Mouse (Mus musculus) cerebellum, adult 2 months (tissue): ENCODE measurements around the gene Apol7a. TPM values are rescaled to one million over a fixed set of nuclear protein-coding genes. Genes with fewer than 3 reads are reported as not detected.
A peak's percentile ranks its signal among the peaks of the same experiment; 100 is the strongest.

ENCODE experiments used
- DNase-seq, 2 experiments: peaks; one replicate each; pipeline ENCODE4 v3.0.0; 2021
- H3K27ac ChIP-seq: fragments of 200-500 bp; 2 replicates; pipeline ENCODE4 v1.5.1; 2012; ENCODE audit warnings: low read length, control low read depth, inconsistent platforms; ENCODE audit not compliant: insufficient read depth
- H3K27me3 ChIP-seq: fragments of 200-500 bp; 2 replicates; pipeline ENCODE4 v1.6.1; 2012; ENCODE audit warnings: inconsistent platforms, mild to moderate bottlenecking, low read length, moderate library complexity; ENCODE audit not compliant: control insufficient read depth, insufficient read depth
- H3K4me1 ChIP-seq: fragments of 200-500 bp; 2 replicates; pipeline ENCODE4 v1.6.1; 2011; ENCODE audit warnings: low read length; ENCODE audit not compliant: control insufficient read depth, insufficient read depth
- H3K4me3 ChIP-seq: fragments of 200-500 bp; replicated peaks from 2 replicates; pipeline ENCODE3; 2011; ENCODE audit warnings: mild to moderate bottlenecking, low read depth, low read length, control low read depth; ENCODE audit not compliant: insufficient read depth
- CTCF ChIP-seq: fragments of 200-500 bp; IDR thresholded peaks from 2 replicates; pipeline ENCODE4 v1.5.1; 2011; ENCODE audit warnings: low read depth, mild to moderate bottlenecking, control low read depth, low read length, moderate library complexity, borderline replicate concordance; ENCODE audit not compliant: insufficient read depth
- POLR2A ChIP-seq: fragments of 200-500 bp; IDR thresholded peaks from 2 replicates; pipeline ENCODE4 v1.6.1; 2011; ENCODE audit warnings: low read length, control low read depth, borderline replicate concordance; ENCODE audit not compliant: insufficient read depth
- WGBS: fragments of 180-500 bp; shearing (Covaris S2); methylation state at CpG from one replicate; pipeline ENCODE4 v1.1.7; 2018; 5-methylcytosine and 5-hydroxymethylcytosine counted together
- polyA plus RNA-seq: library from polyadenylated mRNA; depleted of rRNA; stranded (reverse); fragments of >200 nt; gene quantifications from 2 replicates; pipeline ENCODE4 v1.2.3, GENCODE M21; 2012

Apol7a gene
- polyA plus RNA-seq, 1 experiment, result 0.07 TPM

DNA sequence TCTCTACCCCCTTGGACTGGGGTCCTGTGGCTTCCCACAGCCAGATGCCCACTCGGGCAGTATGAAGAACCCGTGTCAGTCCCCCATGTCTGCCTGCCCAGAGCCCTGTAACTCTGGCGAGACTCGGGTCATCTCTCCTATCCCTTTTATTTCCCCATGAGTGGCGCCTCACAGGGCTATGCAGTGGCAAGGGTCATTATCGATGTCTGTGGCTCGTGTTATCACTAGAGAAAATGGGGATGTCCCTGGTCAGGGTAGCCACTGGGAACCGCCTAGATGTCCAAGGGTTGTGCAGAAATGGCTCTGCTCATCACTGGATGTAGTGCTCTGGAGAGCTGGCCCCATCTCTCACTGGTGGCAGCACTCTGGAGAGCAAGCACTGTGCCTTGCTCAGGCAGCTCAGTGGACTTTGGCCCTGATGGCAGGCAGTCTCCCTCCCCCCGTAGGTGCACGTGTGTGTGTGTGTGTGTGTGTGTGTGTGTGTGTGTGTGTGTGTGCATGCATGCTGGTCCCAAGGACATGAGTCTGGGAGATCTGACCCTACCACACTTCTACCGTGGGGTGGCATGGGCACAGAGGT, 16.5 kb downstream of the Apol7a start:
- H3K27me3 ChIP-seq, result no peaks in the 10 kb centered on the region
- WGBS, result 87% methylated on average over 11 of the region's 11 CpGs
- no peak for DNase-seq
- H3K4me3 ChIP-seq, result no peak overlapping the region
- no peak for TF ChIP-seq CTCF
- TF ChIP-seq POLR2A, result no peak
- H3K4me1 ChIP-seq, result no peaks in the 10 kb centered on the region; the same call in 1 of the 2 replicates
- H3K27ac ChIP-seq, result no peak overlapping the region

DNA sequence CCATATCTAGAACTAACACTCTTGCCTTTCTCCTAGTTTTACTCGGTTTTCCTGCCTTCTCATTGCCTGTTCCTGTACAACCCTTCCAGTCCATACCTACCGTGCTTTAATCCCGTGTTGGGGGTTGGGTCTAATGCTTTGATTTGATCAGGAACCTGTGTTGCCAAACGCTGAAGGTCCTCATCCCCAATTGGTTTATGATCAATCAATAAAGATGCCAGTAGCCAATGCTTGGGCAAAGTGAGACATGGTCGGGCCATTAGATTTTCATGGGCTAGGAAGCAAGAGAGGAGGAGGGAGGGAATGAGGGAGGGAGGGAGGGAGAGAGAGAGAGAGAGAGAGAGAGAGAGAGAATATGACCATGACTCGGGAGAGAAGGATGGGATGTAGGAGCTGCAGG, 17.4 kb downstream of the Apol7a start:
- Histone ChIP-seq H3K27me3 (no peaks in the 10 kb centered on the region), H3K4me3 (no peak overlapping the region), H3K4me1 (no peaks in the 10 kb centered on the region; the same call in 1 of the 2 replicates), H3K27ac (no peak overlapping the region)
- no peak for DNase-seq
- no peak for TF ChIP-seq CTCF
- TF ChIP-seq POLR2A, result no peak
- 89% methylated on average over 6 of the region's 6 CpGs for WGBS

DNA sequence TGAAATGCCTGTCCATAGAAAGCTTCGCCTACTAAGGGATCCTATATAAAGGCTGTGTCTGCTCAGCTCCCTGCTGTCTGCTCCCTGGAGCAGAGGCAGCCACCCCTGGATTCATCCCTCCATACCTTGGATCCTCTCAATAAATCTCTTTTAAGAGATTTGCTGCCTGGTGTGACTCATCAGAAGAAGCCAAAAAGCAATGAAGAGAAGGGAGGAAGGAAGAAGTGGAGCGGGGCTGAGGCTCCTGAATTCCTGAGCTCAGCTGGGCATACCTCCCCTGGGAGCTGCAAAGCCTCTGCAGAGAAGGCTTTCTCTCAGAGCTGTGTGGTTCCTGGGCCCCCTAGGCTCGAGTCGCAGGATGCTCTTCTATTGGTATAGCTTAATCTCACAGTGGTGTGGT, 19.0 kb downstream of the Apol7a start:
- Histone ChIP-seq H3K27ac (no peak overlapping the region), H3K4me3 (no peak overlapping the region), H3K27me3 (no peaks in the 10 kb centered on the region), H3K4me1 (no peaks in the 10 kb centered on the region; the same call in 1 of the 2 replicates)
- 49% methylated on average over 4 of the region's 4 CpGs for WGBS
- TF ChIP-seq POLR2A, result no peak
- TF ChIP-seq CTCF, result no peak
- no peak for DNase-seq

DNA sequence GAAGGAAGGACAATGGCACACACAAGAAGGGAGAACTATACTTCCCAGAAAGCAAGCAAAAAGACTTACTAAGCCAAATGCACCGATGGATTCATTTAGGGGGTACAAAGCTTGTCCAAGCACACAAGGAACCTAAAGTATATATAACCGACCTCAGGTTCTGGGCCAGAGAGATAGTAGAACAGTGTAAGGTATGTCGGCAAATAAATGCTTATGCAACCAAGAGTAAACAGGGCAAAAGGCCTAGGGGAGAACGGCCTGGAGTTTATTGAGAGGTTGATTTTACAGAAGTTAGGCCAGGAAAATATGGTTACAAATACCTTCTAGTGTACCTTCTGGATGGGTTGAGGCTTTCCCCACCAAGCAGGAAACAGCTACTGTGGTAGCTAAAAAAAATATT, 21.5 kb downstream of the Apol7a start:
- TF ChIP-seq POLR2A, result no peak
- TF ChIP-seq CTCF, result no peak
- no peaks in the 10 kb centered on the region for H3K4me1 ChIP-seq
- H3K4me3 ChIP-seq, result no peak overlapping the region
- no peaks in the 10 kb centered on the region for H3K27me3 ChIP-seq
- no peak for DNase-seq
- WGBS, result 94% methylated on average over 4 of the region's 4 CpGs
- H3K27ac ChIP-seq, result no peak overlapping the region

DNA sequence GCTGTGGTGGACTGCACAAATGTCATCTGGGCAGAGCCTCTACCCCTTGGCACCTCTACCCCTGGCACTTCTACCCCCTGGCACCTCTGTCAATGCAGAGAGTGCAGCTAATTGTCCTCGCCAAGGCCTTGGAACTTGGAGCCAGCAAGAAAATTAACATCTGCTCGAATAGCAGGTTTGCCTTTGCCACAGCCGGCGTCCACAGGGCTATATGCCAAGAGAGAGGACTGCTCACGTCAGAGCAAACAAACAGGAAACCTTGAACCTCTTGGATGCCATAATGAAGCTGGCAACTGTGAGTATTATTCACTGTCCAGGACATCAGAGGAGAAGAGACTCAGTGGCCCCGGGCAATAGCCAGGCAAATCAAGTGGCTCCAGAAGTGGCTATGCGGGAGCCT, 22.0 kb downstream of the Apol7a start:
- Histone ChIP-seq H3K4me1 (no peaks in the 10 kb centered on the region), H3K27me3 (no peaks in the 10 kb centered on the region), H3K4me3 (no peak overlapping the region), H3K27ac (no peak overlapping the region)
- peak; percentile 24 to 49 for DNase-seq
- WGBS, result 16% methylated on average over 7 of the region's 7 CpGs
- TF ChIP-seq CTCF (no peak), POLR2A (no peak)

DNA sequence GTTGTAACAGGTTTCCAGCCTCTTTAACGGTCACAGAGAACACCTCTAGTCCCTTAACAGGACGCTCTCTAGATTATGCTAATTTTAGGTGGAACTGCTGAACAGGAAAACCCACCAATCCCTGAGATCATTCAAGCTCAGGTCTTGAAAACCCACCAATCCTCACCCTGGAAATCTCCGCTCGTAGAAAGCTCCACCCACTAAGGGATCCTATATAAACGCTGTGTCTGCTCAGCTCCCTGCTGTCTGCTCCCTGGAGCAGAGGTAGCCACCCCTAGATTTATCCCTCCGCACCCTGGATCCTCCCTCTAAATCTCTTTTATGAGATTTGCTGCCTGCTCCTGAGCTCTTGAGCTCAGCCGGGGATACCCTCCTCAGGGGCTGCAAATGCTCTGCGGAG, 28.3 kb downstream of the Apol7a start:
- 88% methylated on average over 8 of the region's 8 CpGs for WGBS
- no peak for DNase-seq
- TF ChIP-seq CTCF (no peak), POLR2A (no peak)
- Histone ChIP-seq H3K4me3 (no peak overlapping the region), H3K27ac (no peak overlapping the region), H3K4me1 (peaks cover 11% of the 10 kb centered on the region), H3K27me3 (no peaks in the 10 kb centered on the region)

DNA sequence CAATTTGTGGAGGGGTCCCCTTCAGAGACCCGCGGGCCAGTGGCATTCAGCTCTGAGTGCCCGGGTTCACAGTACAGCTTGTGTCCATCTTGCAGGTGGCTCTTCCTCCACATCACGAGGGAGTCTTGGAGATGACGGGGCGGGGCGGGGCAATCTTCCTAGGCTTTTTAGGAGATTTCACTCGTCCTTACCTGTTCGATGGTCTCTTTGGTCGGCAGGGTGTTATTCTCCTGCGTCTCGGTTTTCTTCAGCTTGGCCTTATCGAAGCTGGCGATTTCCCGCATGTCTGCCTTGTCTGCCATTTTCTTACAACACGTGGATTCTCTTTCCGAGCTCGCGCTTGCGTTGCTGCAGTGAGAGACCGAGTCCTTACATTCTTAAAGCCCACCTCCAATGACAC, 28.9 kb downstream of the Apol7a start:
- Histone ChIP-seq H3K27ac (no peak overlapping the region), H3K27me3 (no peaks in the 10 kb centered on the region), H3K4me3 (no peak overlapping the region), H3K4me1 (peaks cover 13% of the 10 kb centered on the region)
- TF ChIP-seq POLR2A (no peak), CTCF (no peak)
- DNase-seq, result no peak
- WGBS, result 97% methylated on average over 21 of the region's 21 CpGs

DNA sequence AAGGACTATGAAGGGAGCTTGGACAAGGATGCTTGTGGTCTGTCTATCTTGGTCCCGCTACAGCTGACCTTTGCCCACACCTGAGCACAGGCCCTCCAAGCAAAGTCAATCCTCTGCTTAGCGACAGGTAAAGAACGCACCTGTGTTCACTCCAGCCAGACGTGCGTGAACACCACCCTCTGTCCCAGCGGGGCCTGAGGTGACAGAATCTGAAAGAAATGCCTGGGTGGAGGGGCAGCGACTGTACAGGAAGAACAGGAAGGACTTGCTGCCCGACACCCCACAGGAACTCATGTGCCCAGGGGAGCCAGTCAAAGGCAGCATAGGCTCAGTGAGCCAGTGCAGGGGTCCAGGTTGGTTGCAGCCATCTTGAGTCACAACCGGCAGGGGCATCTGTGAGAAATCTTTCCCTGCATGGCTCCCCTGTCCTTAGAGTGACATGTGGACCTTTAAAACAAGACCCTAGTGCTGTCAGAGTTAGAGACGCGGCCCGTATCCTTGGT, 30.0 kb downstream of the Apol7a start:
- H3K4me1 ChIP-seq, result peaks cover 13% of the 10 kb centered on the region
- no peaks in the 10 kb centered on the region for H3K27me3 ChIP-seq
- H3K4me3 ChIP-seq, result no peak overlapping the region
- TF ChIP-seq POLR2A, result no peak
- no peak for TF ChIP-seq CTCF
- WGBS, result 93% methylated on average over 12 of the region's 12 CpGs
- H3K27ac ChIP-seq, result no peak overlapping the region
- DNase-seq, result peak in 1 of 2 experiments; percentile 35
